In genomic region chr10:43004174-43004734, GRCm38 (mm10) we compare ENCODE assay signal across 22 mouse cellular contexts.
DNase-seq lines count a peak whose midpoint lies in the region; ATAC-seq and TF ChIP-seq lines count a peak whose summit lies in the region.
"Had no signal": no experiment of that assay in that cellular context is flagged by ENCODE, and none has a peak within 500 bp of the region (broad histone marks: within the 10 kb centered on the region; RNA-seq: fewer than 3 reads in every experiment).

No protein-coding gene starts in this region.

- H3K4me1 ChIP-seq in hindbrain, embryonic 12.5 days = peaks cover 19% of the 10 kb centered on the region
- H3K4me1 ChIP-seq in hindbrain, embryonic 11.5 days (replicated peaks; ENCODE audit: control insufficient read depth, insufficient read depth, low read length) = peaks cover 8% of the 10 kb centered on the region
- peaks cover 30% of the 10 kb centered on the region for H3K4me1 ChIP-seq in embryonic facial prominence, embryonic 15.5 days

- no peaks in the 10 kb centered on the region for H3K27me3 ChIP-seq in hindbrain, embryonic 12.5 days
- no peaks in the 10 kb centered on the region for H3K27me3 ChIP-seq in hindbrain, embryonic 11.5 days (ENCODE audit: control insufficient read depth, insufficient read depth, low read length)
- no peaks in the 10 kb centered on the region for H3K27me3 ChIP-seq in embryonic facial prominence, embryonic 15.5 days
- H3K27me3 ChIP-seq: midbrain, embryonic 13.5 days had no signal

- H3K36me3 ChIP-seq in hindbrain, embryonic 12.5 days = 0 out of 2 replicates have a peak, but pooled peaks cover 4% of the 10 kb centered on the region
- no peaks in the 10 kb centered on the region for H3K36me3 ChIP-seq in hindbrain, embryonic 11.5 days (ENCODE audit: control insufficient read depth, insufficient read depth, low read length)
- H3K36me3 ChIP-seq in embryonic facial prominence, embryonic 15.5 days = no peaks in the 10 kb centered on the region
- H3K36me3 ChIP-seq: G1E; midbrain, embryonic 13.5 days had no signal

- TF ChIP-seq CTCF in layer of hippocampus, adult 2 months (conservative IDR thresholded peaks at IDR 0.05) = 0 out of 2 replicates have a peak, but pooled peaks have one; percentile 17

- no peak overlapping the region for H3K9ac ChIP-seq in hindbrain, embryonic 12.5 days
- H3K9ac ChIP-seq in hindbrain, embryonic 11.5 days (ENCODE audit: low read depth, low read length) = no peak overlapping the region
- H3K9ac ChIP-seq in embryonic facial prominence, embryonic 15.5 days = no peak overlapping the region
- H3K9ac ChIP-seq: lung, embryonic 14.5 days; midbrain, embryonic 13.5 days had no signal

- H3K4me2 ChIP-seq in hindbrain, embryonic 12.5 days (replicated peaks) = no peak overlapping the region
- no peak overlapping the region for H3K4me2 ChIP-seq in hindbrain, embryonic 11.5 days (replicated peaks; ENCODE audit: low read depth, low read length)
- H3K4me2 ChIP-seq in embryonic facial prominence, embryonic 15.5 days (replicated peaks) = no peak overlapping the region
- H3K4me2 ChIP-seq: heart, embryonic 11.5 days; liver, embryonic 11.5 days; lung, embryonic 14.5 days; midbrain, embryonic 13.5 days had no signal

- 0 out of 2 replicates have a peak overlapping the region, but pooled peaks have one; percentile 7 for H3K27ac ChIP-seq in hindbrain, embryonic 12.5 days
- no peak overlapping the region for H3K27ac ChIP-seq in hindbrain, embryonic 11.5 days (ENCODE audit: low read depth, low read length)
- H3K27ac ChIP-seq in layer of hippocampus, adult 2 months = 0 out of 2 replicates have a peak overlapping the region, but pooled peaks have one; percentile 7
- H3K27ac ChIP-seq in embryonic facial prominence, embryonic 15.5 days (replicated peaks) = peak overlapping the region; percentile 39; the same call in 1 of the 2 replicates
- H3K27ac ChIP-seq: macrophage; midbrain, embryonic 13.5 days had no signal

- no peak for ATAC-seq in hindbrain, embryonic 12.5 days (ENCODE audit: low FRiP score)
- ATAC-seq in hindbrain, embryonic 11.5 days (ENCODE audit: low FRiP score) = no peak
- ATAC-seq in embryonic facial prominence, embryonic 15.5 days (ENCODE audit: insufficient number of reproducible peaks, low FRiP score, low TSS enrichment, low read depth) = 0 out of 2 replicates have a peak, but pooled peaks have one; percentile 26
- ATAC-seq: inflammation-experienced regulatory T-cells, adult 6 months; midbrain, embryonic 13.5 days had no signal

- no peaks in the 10 kb centered on the region for H3K9me3 ChIP-seq in hindbrain, embryonic 12.5 days (replicated peaks)
- no peaks in the 10 kb centered on the region for H3K9me3 ChIP-seq in hindbrain, embryonic 11.5 days (ENCODE audit: control insufficient read depth, low read length)
- no peaks in the 10 kb centered on the region for H3K9me3 ChIP-seq in embryonic facial prominence, embryonic 15.5 days (replicated peaks)
- H3K9me3 ChIP-seq: G1E; midbrain, embryonic 13.5 days had no signal

- H3K4me3 ChIP-seq in hindbrain, embryonic 12.5 days = no peak overlapping the region
- H3K4me3 ChIP-seq in hindbrain, embryonic 11.5 days (ENCODE audit: low read depth, low read length) = no peak overlapping the region
- no peak overlapping the region for H3K4me3 ChIP-seq in layer of hippocampus, adult 2 months
- H3K4me3 ChIP-seq in embryonic facial prominence, embryonic 15.5 days (replicated peaks) = no peak overlapping the region
- H3K4me3 ChIP-seq: midbrain, embryonic 13.5 days had no signal

- no peak for DNase-seq in hindbrain, embryonic 11.5 days (ENCODE audit: low spot score)
- DNase-seq in layer of hippocampus, adult 2 months (ENCODE audit: low spot score in 2 of 2) = no peak
- no peak for DNase-seq in layer of hippocampus, postnatal 14 days (ENCODE audit: low spot score in 2 of 2)
- DNase-seq in MN1 (ENCODE audit: low spot score) = peak; percentile 71
- no peak for DNase-seq in spleen, postnatal 4 days (ENCODE audit: low spot score in 2 of 2)
- no peak for DNase-seq in thymus, postnatal 4 days
- DNase-seq: adrenal gland, adult 2 months; cerebellum, adult 11-12 months; cerebellum, postnatal 25 days; gastrocnemius, postnatal 36 days; heart, postnatal 14 days; lung, embryonic 14.5 days; retina, postnatal 1 day; thymus, adult 2 months had no signal

- 90% methylated on average over 16 of the region's 16 CpGs for WGBS in hindbrain, embryonic 12.5 days
- 89% methylated on average over 16 of the region's 16 CpGs for WGBS in hindbrain, embryonic 11.5 days
- WGBS in embryonic facial prominence, embryonic 15.5 days = 79% methylated on average over 16 of the region's 16 CpGs
